Mouse (Mus musculus) myocyte (in vitro differentiated cells): ENCODE measurements around the gene Cables2.

Experiments used
- POLR2A ChIP-seq: IDR thresholded peaks from one replicate; pipeline ENCODE4 v1.6.1; 2011; ENCODE audit warnings: low read depth, mild to moderate bottlenecking, control low read depth, moderate library complexity; ENCODE audit not compliant: insufficient read length
- REST ChIP-seq: IDR thresholded peaks from one replicate; pipeline ENCODE4 v1.6.1; 2011; ENCODE audit warnings: mild to moderate bottlenecking, control low read depth, moderate library complexity; ENCODE audit not compliant: insufficient read depth, insufficient read length
- USF1 ChIP-seq: IDR thresholded peaks from one replicate; pipeline ENCODE4 v1.6.1; 2011; ENCODE audit warnings: low read depth, mild to moderate bottlenecking, control low read depth, moderate library complexity

DNA sequence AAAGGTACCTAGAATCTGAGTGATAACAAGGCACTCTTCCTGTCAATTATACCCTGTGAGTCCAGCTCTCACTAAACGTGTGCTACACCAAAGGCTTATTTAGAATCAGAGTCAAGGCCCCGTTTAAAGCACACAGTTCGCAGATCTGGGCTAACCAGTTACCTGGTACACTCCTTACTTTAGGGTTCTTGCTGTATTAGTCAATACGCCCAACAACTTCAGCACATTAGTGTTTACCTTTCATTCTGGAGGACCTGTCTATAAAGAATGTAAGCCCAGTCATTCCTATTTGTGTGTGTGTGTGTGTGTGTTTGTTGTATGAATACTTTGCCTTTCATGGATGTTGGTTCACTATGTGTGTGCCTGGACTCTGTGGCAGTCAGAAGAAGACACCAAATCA, 30.2 kb downstream of the Cables2 start:
- TF ChIP-seq REST (no peak), USF1 (no peak), POLR2A (no peak)
